Mouse (Mus musculus) hematopoietic multipotent progenitor cell, adult 10-12 weeks (in vitro differentiated cells): ENCODE measurements around the gene Ifi211. TPM values are rescaled to one million over a fixed set of nuclear protein-coding genes. Genes with fewer than 3 reads are reported as not detected.

Experiments
- polyA plus RNA-seq: library from polyadenylated mRNA; stranded (reverse); fragments of >175 nt; gene quantifications from 2 replicates; pipeline ENCODE4 v1.2.3, GENCODE M21; 2012; ENCODE audit warnings: low replicate concordance

The Ifi211 gene
- 0.35 and 0.53 TPM in 2 replicates for polyA plus RNA-seq

DNA sequence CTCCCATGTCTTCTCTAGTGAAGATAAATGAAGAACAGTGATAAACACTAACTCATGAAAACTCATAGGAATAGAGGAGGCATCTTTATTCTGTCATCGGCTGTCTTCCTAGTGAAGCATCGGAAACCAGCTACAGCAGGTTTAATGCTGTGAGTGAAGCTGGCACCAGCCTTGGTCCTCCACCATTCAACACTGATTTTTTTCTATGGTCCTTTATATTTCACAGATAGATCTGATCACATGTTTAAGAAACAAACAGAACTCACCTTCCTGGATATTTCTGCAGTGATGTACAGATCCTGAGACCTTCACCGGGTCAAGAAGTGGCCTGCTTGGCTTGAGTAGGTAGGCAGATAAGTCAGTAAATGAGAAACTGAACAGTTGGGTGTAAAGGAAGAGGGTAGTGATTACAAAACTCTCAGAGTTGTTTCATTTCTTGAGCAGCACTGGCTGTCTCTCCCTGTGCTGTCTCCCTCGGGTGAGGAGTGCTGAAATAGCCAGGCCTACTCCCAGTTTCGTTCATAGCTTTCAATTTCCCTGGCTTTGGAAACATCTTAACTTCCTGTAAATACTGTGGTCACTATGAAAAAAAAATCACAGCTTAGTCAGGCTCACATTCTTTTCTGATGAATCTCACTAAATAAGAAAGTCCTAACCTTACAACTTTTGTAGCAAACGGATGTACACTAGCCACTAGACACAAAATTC lies at the start of gene Ifi211:
TSS of gene Ifi211 (minus strand) at position 499 of the 708 bp plus-strand sequence.

DNA sequence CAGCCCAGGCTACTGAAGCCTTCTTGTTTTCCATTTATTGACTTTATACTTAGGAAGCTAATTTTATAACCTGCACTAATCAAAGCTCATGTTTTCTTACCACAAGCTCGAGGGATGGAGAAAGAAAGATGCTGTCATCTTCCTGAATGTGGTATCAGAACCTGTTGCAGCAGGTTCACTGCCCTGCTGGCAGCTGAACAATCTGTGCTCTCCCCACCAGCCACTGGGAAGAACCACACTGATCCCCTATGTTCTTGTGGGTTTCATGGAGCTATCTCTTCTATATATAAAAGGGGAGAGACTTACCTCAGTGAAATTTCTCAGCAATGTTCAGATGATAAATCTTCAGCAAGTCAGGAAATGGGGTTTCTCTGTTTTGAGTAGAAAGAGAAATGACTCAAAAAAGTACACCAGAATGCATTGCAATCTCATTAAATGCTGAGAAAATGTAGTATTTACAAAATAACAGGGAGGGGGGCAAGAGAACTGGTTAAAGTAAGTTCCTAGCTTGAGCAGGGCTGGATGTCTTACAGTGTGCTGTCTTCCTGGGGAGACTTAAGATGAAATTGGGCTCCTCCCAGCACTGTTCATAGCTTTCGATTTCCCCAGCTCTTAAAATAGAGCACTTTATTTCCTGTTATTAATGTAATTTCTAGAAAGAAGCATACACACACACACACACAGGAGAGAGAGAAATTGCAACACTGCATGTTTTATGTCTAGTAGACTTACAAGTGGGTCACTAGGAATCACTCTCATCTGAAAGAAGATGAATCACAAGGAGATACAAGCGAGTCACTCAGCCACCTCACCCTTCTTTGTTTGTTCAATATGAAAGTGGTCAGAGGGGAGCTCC lies 29.3 kb upstream of the Ifi211 start, which contains the start of the genes Mndal and Ifi203:
TSS of gene Mndal (minus strand) at position 568 of the 856 bp plus-strand sequence.
TSS of gene Ifi203 (minus strand) at position 749 of the 856 bp plus-strand sequence.

Other genes with a start within 250 kb of the Ifi211 start
- gene Ifi208, start 239.4 kb downstream of the Ifi211 start, polyA plus RNA-seq, result 1.4 and 2.0 TPM in 2 replicates
- 0.62 and 1.4 TPM in 2 replicates for gene Ifi207, start 171.3 kb downstream of the Ifi211 start, polyA plus RNA-seq
- gene Ifi204, start 146.1 kb downstream of the Ifi211 start, polyA plus RNA-seq, result 0.26 and 1.6 TPM in 2 replicates
- 35.2 and 52.3 TPM in 2 replicates for gene Mndal, start 29.4 kb upstream of the Ifi211 start, polyA plus RNA-seq
- gene Ifi203, start 29.6 kb upstream of the Ifi211 start, polyA plus RNA-seq, result 8.9 and 20.8 TPM in 2 replicates
- gene Ifi202b, start 69.7 kb upstream of the Ifi211 start, polyA plus RNA-seq, result 0.44 TPM in 1 of 2 replicates, not detected in the other
- 2.0 and 2.1 TPM in 2 replicates for gene Ifi205, start 118.8 kb upstream of the Ifi211 start, polyA plus RNA-seq
- gene Olfr433, start 127.7 kb upstream of the Ifi211 start, polyA plus RNA-seq, result 0.15 and 0.42 TPM in 2 replicates
- gene Olfr432, start 136.2 kb upstream of the Ifi211 start, polyA plus RNA-seq, result 0.12 TPM in 1 of 2 replicates, not detected in the other
- gene Olfr430, start 153.6 kb upstream of the Ifi211 start, polyA plus RNA-seq, result not detected in 2 replicates
- gene Olfr429, start 171.3 kb upstream of the Ifi211 start, polyA plus RNA-seq, result not detected in 2 replicates
- not detected in 2 replicates for gene Olfr427, start 183.8 kb upstream of the Ifi211 start, polyA plus RNA-seq
- gene Olfr231, start 208.1 kb upstream of the Ifi211 start, polyA plus RNA-seq, result not detected in 2 replicates
- not detected in 2 replicates for gene Olfr424, start 218.5 kb upstream of the Ifi211 start, polyA plus RNA-seq
- gene Olfr420, start 242.6 kb upstream of the Ifi211 start, polyA plus RNA-seq, result not detected in 2 replicates